Mouse (Mus musculus): Measurements from ENCODE around the gene Wfdc3. TPM values are rescaled to one million over a fixed set of nuclear protein-coding genes. Genes with fewer than 3 reads are reported as not detected.

The Wfdc3 gene
- total RNA-seq (2014; rRNA removed) (1.3 TPM in 2 replicates), polyA plus RNA-seq (2015; fragmentation: Nextera tagmentation; extraction: Ambion mirVana) (0.73 and 0.76 TPM in 2 replicates)

DNA sequence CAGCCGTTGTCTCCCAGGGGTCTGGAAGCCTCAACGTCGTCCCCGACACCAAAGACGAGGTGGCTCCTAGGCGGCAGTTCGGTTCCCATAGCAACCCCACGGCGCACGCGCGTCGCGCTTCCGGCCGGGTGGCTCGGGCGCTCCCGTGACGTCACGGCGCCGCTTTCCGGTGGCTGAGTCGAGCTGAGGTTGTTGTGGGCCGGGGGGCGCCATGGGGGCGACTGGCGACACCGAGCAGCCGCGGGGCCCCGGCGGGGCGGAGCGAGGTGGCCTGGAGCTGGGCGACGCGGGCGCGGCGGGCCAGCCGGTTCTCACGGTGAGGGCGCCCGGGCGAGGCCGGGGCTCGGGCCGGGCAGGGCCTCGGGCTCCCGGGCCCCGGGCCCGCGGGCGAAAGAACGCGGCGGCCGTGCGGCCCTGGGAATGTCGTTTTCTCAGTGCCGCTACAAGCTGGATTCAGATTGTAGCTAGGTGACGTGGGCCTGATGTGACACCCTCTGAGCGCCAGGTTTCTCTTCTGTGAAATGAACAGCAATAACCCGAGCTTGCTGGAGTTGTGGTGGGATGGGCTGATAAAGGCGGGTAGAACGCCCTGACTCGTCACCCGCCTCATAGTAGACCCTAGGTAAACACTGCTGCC, at the start of gene Wfdc3, which contains the start of gene Dnttip1:
Wfdc3 (minus strand) TSS at position 89 of the 637 bp plus-strand sequence.
Dnttip1 (plus strand) TSS at position 141 of the 637 bp plus-strand sequence.
- H3K4me2 ChIP-seq (ENCODE audit: low read depth, low read length): peak within 1 kb of the TSS; percentile 88
- DNase-seq (ENCODE audit: low spot score) (peak; percentile 97), ATAC-seq (peak; percentile 96)
- H3K9me3 ChIP-seq (ENCODE audit: low read length): no peaks in the 10 kb centered on the region
- H3K9ac ChIP-seq (replicated peaks; ENCODE audit: low read length): peak within 1 kb of the TSS; percentile 91
- no peaks in the 10 kb centered on the region for H3K27me3 ChIP-seq (ENCODE audit: insufficient read depth, low read length)
- H3K36me3 ChIP-seq (ENCODE audit: insufficient read depth, low read length): peaks cover 7% of the 10 kb centered on the region; the same call in 1 of the 2 replicates
- H3K4me3 ChIP-seq (ENCODE audit: low read length): peak within 1 kb of the TSS; percentile 96
- no peak for TF ChIP-seq CTCF (IDR thresholded peaks at IDR 0.05; ENCODE audit: low read depth)
- peaks cover 10% of the 10 kb centered on the region for H3K4me1 ChIP-seq (ENCODE audit: insufficient read depth, low read length)
- WGBS: under 1% methylated on average over 69 of the region's 70 CpGs
- peak within 1 kb of the TSS; percentile 83 for H3K27ac ChIP-seq

DNA sequence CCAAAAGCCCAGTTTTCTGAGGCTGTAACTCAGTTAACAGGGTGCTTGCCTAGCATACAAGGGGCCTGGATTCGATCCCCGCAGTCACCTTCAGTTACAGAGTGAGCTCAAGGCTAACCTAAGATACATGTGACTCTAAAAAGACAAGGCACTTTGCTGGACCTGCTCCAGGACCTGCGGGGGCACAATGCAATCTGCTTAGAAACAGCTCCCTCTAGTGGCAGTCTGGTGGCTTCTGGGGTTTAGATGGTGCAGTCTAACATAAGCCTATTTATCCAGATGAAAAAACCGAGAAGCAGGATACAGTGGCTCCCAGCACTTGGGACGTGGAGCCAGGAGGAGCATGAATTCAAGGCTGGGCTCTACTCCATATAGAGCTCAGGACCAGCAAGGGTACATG, 48.6 kb upstream of the Wfdc3 start:
- H3K9me3 ChIP-seq (ENCODE audit: low read length): no peaks in the 10 kb centered on the region
- H3K27ac ChIP-seq: no peak overlapping the region
- no peak overlapping the region for H3K4me2 ChIP-seq (ENCODE audit: low read depth, low read length)
- no peak overlapping the region for H3K9ac ChIP-seq (replicated peaks; ENCODE audit: low read length)
- peaks cover 40% of the 10 kb centered on the region; the same call in 1 of the 2 replicates for H3K36me3 ChIP-seq (ENCODE audit: insufficient read depth, low read length)
- ATAC-seq (peak; percentile 58), DNase-seq (ENCODE audit: low spot score) (peak; percentile 96)
- peak; percentile 90 for TF ChIP-seq CTCF (IDR thresholded peaks at IDR 0.05; ENCODE audit: low read depth)
- H3K4me1 ChIP-seq (ENCODE audit: insufficient read depth, low read length): no peaks in the 10 kb centered on the region
- no peak overlapping the region for H3K4me3 ChIP-seq (ENCODE audit: low read length)
- H3K27me3 ChIP-seq (ENCODE audit: insufficient read depth, low read length): no peaks in the 10 kb centered on the region
- WGBS: 30% methylated on average over 5 of the region's 5 CpGs

DNA sequence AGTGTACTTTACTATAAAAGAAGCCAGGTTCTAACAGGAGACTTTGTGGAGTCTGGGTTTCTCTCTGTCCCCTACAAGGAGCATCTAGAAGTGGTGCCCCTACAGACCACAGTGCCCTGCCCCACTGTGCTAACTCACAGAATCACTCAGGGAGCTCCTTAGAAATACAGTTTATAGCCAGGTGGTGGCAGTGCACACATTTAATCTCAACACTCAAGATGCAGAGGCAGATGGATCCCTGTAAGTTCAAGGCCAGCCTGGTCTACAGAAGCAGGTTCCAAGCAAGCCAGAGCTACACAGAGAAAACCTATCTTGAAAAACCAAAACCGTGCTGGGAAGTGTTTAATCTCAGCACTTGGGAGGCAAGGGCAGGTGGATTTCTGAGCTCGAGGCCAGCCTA, 48.0 kb upstream of the Wfdc3 start:
- ATAC-seq (no peak), DNase-seq (ENCODE audit: low spot score) (peak; percentile 39)
- Histone ChIP-seq H3K9ac (replicated peaks; ENCODE audit: low read length) (no peak overlapping the region), H3K4me3 (ENCODE audit: low read length) (no peak overlapping the region), H3K27ac (0 out of 2 replicates have a peak overlapping the region, but pooled peaks have one; percentile 22), H3K4me1 (ENCODE audit: insufficient read depth, low read length) (no peaks in the 10 kb centered on the region), H3K9me3 (ENCODE audit: low read length) (no peaks in the 10 kb centered on the region), H3K36me3 (ENCODE audit: insufficient read depth, low read length) (peaks cover 40% of the 10 kb centered on the region; the same call in 1 of the 2 replicates), H3K27me3 (ENCODE audit: insufficient read depth, low read length) (no peaks in the 10 kb centered on the region), H3K4me2 (ENCODE audit: low read depth, low read length) (no peak overlapping the region)
- no peak for TF ChIP-seq CTCF (IDR thresholded peaks at IDR 0.05; ENCODE audit: low read depth)
- 90% methylated on average over 2 of the region's 2 CpGs for WGBS

DNA sequence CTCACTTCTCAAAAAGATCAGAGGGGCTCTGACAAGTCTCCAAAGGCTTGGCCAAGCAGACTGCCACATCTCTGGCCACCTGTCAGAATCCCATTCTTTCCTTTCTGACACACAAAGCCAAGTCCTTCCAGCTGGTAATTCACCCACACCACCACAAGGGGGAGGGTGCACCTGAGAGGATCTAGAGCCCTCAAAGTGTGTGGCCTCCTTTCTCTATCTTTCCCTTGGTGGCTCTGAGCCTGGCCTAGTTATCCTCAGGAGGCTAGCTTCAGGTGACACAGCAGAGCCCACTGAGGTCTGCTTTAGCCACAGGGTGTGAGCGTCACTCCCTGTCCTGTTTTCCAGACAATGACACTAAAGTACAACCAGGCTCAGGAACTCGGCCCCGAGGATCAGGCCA, 47.5 kb upstream of the Wfdc3 start:
- H3K27me3 ChIP-seq (ENCODE audit: insufficient read depth, low read length): no peaks in the 10 kb centered on the region
- TF ChIP-seq CTCF (IDR thresholded peaks at IDR 0.05; ENCODE audit: low read depth): peak; percentile 78
- no peak overlapping the region for H3K4me3 ChIP-seq (ENCODE audit: low read length)
- H3K4me2 ChIP-seq (ENCODE audit: low read depth, low read length): no peak overlapping the region
- no peaks in the 10 kb centered on the region for H3K9me3 ChIP-seq (ENCODE audit: low read length)
- peak; percentile 64 for DNase-seq (ENCODE audit: low spot score)
- no peak overlapping the region for H3K9ac ChIP-seq (replicated peaks; ENCODE audit: low read length)
- peaks cover 40% of the 10 kb centered on the region; the same call in 1 of the 2 replicates for H3K36me3 ChIP-seq (ENCODE audit: insufficient read depth, low read length)
- 79% methylated on average over 3 of the region's 3 CpGs for WGBS
- no peaks in the 10 kb centered on the region for H3K4me1 ChIP-seq (ENCODE audit: insufficient read depth, low read length)
- ATAC-seq: peak; percentile 13; the same call in 1 of the 2 replicates
- H3K27ac ChIP-seq: peak overlapping the region; percentile 22; the same call in 1 of the 2 replicates

DNA sequence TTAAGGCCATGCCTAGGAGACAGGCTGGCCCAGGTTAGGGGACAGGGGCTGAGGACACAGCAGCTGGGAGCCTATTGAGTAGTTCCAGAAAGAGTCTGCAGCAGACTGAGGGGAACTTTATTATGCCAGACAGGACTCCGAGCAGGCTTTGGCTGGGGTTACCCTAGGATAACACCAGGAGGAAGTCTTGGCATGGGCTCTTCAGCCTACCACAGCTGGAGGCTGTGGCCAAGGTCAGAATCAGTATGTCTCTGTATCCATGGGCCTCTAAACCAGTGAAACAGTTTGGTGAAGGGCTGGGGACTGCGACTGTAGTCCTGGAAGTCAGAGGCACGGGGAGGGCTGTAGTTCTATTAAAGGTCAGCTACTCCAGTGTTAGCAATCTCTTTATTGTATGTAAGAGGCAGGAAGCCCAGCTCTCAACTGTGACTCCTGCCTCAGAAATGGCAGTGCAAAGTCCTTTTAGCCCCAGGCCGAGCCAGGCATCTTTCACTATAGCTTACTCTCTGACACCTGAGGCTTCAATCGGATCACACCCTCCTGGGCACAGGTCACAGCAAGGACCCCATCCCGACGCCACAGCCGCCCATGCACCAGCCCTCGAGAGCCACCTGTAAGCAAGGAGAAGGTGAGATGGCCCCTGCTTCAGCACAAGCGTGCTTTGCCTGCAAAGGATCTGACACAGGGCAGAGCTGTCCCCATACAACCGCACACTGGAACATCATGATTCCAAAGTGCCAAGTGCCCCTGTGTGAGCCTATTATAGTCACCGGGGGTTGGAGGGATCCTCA, 46.9 kb upstream of the Wfdc3 start:
- no peak; the same call in 1 of the 2 replicates for ATAC-seq
- WGBS: 88% methylated on average over 12 of the region's 12 CpGs

DNA sequence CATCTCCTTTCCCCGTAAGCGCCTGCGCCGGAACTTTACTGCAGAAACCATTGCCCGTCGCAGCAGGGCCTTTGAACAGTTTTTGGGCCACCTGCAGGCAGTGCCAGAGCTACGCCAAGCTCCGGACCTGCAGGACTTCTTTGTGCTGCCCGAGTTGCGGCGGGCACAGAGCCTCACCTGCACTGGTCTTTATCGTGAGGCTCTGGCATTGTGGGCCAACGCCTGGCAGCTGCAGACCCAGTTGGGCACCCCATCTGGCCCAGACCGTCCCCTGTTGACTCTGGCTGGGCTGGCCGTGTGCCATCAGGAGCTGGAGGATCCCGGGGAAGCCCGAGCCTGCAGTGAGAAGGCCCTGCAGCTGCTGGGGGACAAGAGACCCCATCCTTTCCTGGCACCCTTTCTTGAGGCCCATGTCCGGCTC, 46.1 kb upstream of the Wfdc3 start:
- TF ChIP-seq CTCF (IDR thresholded peaks at IDR 0.05; ENCODE audit: low read depth): no peak
- DNase-seq (ENCODE audit: low spot score) (no peak), ATAC-seq (no peak)
- 78% methylated on average over 18 of the region's 18 CpGs for WGBS
- Histone ChIP-seq H3K4me2 (ENCODE audit: low read depth, low read length) (no peak overlapping the region), H3K4me1 (ENCODE audit: insufficient read depth, low read length) (no peaks in the 10 kb centered on the region; the same call in 1 of the 2 replicates), H3K9ac (replicated peaks; ENCODE audit: low read length) (no peak overlapping the region), H3K9me3 (ENCODE audit: low read length) (no peaks in the 10 kb centered on the region), H3K27me3 (ENCODE audit: insufficient read depth, low read length) (no peaks in the 10 kb centered on the region), H3K27ac (no peak overlapping the region), H3K36me3 (ENCODE audit: insufficient read depth, low read length) (peaks cover 33% of the 10 kb centered on the region; the same call in 1 of the 2 replicates), H3K4me3 (ENCODE audit: low read length) (no peak overlapping the region)

More for the DNA sequence above, 46.9 kb upstream of the Wfdc3 start:
- Histone ChIP-seq H3K4me1 (ENCODE audit: insufficient read depth, low read length) (no peaks in the 10 kb centered on the region), H3K9me3 (ENCODE audit: low read length) (no peaks in the 10 kb centered on the region), H3K27me3 (ENCODE audit: insufficient read depth, low read length) (no peaks in the 10 kb centered on the region), H3K36me3 (ENCODE audit: insufficient read depth, low read length) (peaks cover 36% of the 10 kb centered on the region; the same call in 1 of the 2 replicates), H3K27ac (no peak overlapping the region; the same call in 1 of the 2 replicates), H3K4me3 (ENCODE audit: low read length) (no peak overlapping the region), H3K9ac (replicated peaks; ENCODE audit: low read length) (no peak overlapping the region), H3K4me2 (ENCODE audit: low read depth, low read length) (no peak overlapping the region)
- no peak for DNase-seq (ENCODE audit: low spot score)
- no peak for TF ChIP-seq CTCF (IDR thresholded peaks at IDR 0.05; ENCODE audit: low read depth)
